Mouse (Mus musculus) lung, embryonic 14.5 days (tissue): Measurements from ENCODE around the gene Krt31. TPM values are rescaled to one million over a fixed set of nuclear protein-coding genes. Genes with fewer than 3 reads are reported as not detected.

Source experiments
- ATAC-seq: fragments of 200-750 bp; cut with Nextera tagmentation; 2 replicates; pipeline ENCODE4 v1.8.0; 2017; ENCODE audit warnings: mild to moderate bottlenecking, moderate TSS enrichment, moderate library complexity; ENCODE audit not compliant: insufficient read depth
- DNase-seq: peaks from one replicate; pipeline ENCODE4 v3.0.0-alpha.2; 2015
- H3K27ac ChIP-seq: fragments of 300-500 bp; sonication (generic); 2 replicates; pipeline ENCODE4 v1.5.1; 2014; ENCODE audit warnings: low read depth, mild to moderate bottlenecking, moderate library complexity
- H3K27me3 ChIP-seq: fragments of 300-500 bp; sonication (generic); 2 replicates; pipeline ENCODE4 v1.6.1; 2014; ENCODE audit warnings: low read length, control low read depth; ENCODE audit not compliant: insufficient read depth
- H3K36me3 ChIP-seq: fragments of 300-500 bp; sonication (generic); 2 replicates; pipeline ENCODE4 v1.6.1; 2014; ENCODE audit warnings: control low read depth; ENCODE audit not compliant: insufficient read depth
- H3K4me1 ChIP-seq: fragments of 300-500 bp; sonication (generic); 2 replicates; pipeline ENCODE4 v1.6.1; 2014; ENCODE audit warnings: antibody characterized with exemption, control low read depth; ENCODE audit not compliant: insufficient read depth
- H3K4me2 ChIP-seq: fragments of 300-500 bp; sonication (generic); 2 replicates; pipeline ENCODE4 v1.6.1; 2014; ENCODE audit warnings: mild to moderate bottlenecking
- H3K4me3 ChIP-seq: fragments of 300-500 bp; sonication (generic); 2 replicates; pipeline ENCODE4 v1.5.1; 2014; ENCODE audit warnings: low read depth, low read length
- H3K9ac ChIP-seq: fragments of 300-500 bp; sonication (generic); 2 replicates; pipeline ENCODE4 v1.6.1; 2014
- H3K9me3 ChIP-seq: fragments of 300-500 bp; sonication (generic); 2 replicates; pipeline ENCODE4 v1.6.1; 2016; ENCODE audit warnings: low read depth, low read length, control low read depth
- CTCF ChIP-seq: IDR thresholded peaks from 2 replicates; pipeline ENCODE4 v1.5.1; 2016; ENCODE audit warnings: antibody characterized with exemption, low read depth
- WGBS: fragments of 180-500 bp; shearing (Covaris S2); extraction: QIAGEN DNeasy Blood & Tissue Kit; methylation state at CpG from one replicate; pipeline ENCODE4 v1.1.7; 2014; 5-methylcytosine and 5-hydroxymethylcytosine counted together
- polyA plus RNA-seq: library from polyadenylated mRNA; unstranded; fragments of >200 nt; fragmentation: Nextera tagmentation; extraction: Ambion mirVana; gene quantifications from 2 replicates; pipeline ENCODE4 v1.2.1, GENCODE M21; 2014

Gene Krt31
- polyA plus RNA-seq, 1 experiment from 2014 or later, result not detected

DNA sequence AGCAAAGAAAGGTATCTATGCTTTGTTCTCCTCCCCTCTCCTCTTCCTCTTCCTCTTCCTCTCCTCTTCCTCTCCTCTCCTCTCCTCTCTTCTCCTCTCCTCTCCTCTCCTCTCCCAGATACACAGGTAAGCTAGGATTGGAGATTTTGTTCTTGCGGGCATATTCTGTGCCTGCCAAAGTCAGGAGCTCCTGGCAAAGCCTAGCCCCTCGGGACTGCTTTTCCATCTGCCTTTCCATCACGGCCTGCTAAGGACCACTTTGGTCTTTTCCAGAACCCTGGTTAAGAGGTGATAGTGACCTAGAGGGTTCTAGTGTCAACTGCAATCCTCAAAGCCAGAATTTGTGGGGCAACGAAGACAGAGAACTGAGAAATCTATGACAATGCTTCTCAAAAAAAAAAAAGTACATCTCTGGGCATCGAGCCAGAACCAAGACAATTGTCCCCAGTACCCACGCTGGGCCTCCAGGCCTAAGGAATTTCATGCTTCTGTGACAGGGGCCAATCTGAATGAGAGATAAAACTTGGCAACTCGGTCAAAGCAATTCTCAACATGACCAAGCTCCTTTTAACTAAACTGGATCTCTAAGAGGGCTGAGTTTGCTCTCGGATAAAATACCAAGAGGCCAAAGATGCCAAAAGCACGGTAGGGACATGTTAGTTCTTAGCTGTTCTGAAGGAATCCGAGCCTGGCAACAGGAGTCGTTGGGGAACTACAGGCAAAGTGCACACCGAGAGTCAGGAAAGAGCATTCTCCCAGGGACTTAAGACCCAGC is 16.1 kb upstream of the Krt31 start:
- ATAC-seq, result no peak
- no peak for TF ChIP-seq CTCF
- Histone ChIP-seq H3K9ac (no peak overlapping the region), H3K27me3 (no peaks in the 10 kb centered on the region), H3K36me3 (no peaks in the 10 kb centered on the region), H3K27ac (no peak overlapping the region), H3K4me3 (no peak overlapping the region), H3K9me3 (no peaks in the 10 kb centered on the region), H3K4me2 (no peak overlapping the region), H3K4me1 (0 out of 2 replicates have a peak, but pooled peaks cover 4% of the 10 kb centered on the region)
- 66% methylated on average over 12 of the region's 12 CpGs for WGBS
- peak; percentile 12 for DNase-seq

DNA sequence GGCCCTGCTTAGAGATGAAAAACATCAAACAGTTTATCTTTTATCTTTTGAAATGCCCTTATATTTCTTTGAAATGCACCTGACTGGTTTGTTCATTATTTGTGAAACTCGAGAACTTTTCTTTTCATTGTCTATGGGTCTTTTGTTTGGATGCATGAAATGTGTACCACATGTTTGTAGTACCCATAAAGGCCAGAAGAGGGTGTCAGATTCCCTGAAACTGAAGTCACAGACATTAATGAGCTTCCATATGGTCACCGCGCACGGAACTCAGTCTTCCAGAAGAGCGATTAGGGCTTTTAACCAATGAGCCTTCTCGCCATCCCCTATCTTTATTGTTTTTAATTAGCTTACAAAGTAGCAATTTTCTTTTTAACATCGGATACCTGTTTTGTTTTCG is 8.5 kb upstream of the Krt31 start:
- 71% methylated on average over 8 of the region's 8 CpGs for WGBS
- H3K4me1 ChIP-seq, result no peaks in the 10 kb centered on the region
- no peaks in the 10 kb centered on the region for H3K9me3 ChIP-seq
- ATAC-seq (no peak), DNase-seq (peak; percentile 36)
- H3K4me3 ChIP-seq, result no peak overlapping the region
- no peaks in the 10 kb centered on the region for H3K27me3 ChIP-seq
- no peaks in the 10 kb centered on the region for H3K36me3 ChIP-seq
- H3K4me2 ChIP-seq, result no peak overlapping the region
- H3K9ac ChIP-seq, result no peak overlapping the region
- TF ChIP-seq CTCF, result peak; percentile 36
- H3K27ac ChIP-seq, result no peak overlapping the region

DNA sequence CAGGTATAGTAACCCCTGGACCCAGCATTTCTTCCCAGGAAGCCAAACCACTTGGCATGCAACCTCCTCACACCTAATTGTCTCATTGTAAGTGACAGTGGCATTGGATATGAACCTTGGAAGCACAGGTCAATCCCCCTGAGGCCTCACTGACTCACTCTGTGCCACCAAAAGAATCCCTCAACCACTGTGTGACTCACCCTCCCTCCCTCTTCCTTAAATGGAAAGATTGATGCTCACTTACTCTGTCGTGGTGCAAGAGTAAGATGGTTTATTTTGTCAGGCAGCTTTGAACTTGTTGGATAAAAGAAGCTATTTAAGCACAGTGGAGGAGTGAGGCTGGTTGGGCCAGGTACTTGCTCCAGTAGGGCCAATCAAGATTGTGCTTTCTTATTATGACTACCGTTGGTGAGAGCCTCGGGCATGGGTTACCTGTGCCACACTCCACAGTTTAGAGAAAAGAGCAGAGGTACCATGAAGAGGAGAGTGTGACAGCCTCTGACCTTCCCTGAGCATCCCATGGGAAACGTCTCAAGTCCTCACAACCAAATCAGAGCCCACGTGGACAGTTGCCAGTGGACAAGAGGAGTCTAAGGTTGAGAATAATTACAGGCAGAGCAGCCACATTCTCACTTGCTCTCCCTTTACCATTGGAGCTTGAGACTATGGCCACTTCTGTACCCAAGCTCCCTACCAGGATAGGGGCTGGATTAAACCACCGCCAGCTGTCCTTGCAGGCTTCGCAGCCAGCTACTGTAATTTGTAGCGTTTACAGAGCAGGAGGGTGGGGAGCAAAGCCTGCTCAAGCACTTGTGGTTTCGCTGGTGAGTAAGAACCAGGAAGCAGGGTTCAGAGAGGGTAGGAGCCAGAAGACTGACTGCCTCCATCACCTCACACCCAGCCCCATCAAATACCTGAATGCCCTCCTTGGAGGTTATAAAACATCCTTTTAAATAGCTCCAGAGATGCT is 5.6 kb upstream of the Krt31 start:
- ATAC-seq (no peak), DNase-seq (peak; percentile 12)
- Histone ChIP-seq H3K9me3 (no peaks in the 10 kb centered on the region), H3K4me3 (no peak overlapping the region), H3K27ac (no peak overlapping the region), H3K36me3 (no peaks in the 10 kb centered on the region), H3K9ac (no peak overlapping the region), H3K4me2 (no peak overlapping the region), H3K4me1 (no peaks in the 10 kb centered on the region), H3K27me3 (no peaks in the 10 kb centered on the region)
- WGBS, result 51% methylated on average over 9 of the region's 9 CpGs
- TF ChIP-seq CTCF, result no peak

DNA sequence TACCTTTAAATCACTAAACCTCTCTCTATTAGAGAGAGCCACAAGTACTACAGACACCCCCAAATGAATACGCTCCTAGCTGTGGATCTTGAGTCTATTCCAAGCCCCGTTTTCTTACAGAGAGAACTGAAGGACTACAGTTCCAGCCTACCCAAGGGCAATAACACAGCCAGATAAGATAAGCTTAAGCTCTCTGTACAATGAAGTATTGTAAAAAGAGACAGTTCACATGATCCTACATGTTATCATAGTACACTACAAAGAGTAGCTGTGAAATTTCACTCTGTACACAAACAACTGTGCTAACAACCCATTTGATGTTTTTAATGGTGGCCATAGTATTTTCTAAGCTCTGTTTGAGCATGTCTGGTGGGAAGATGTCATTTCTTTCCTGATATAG is 3.2 kb downstream of the Krt31 start:
- Histone ChIP-seq H3K9me3 (no peaks in the 10 kb centered on the region), H3K9ac (no peak overlapping the region), H3K27ac (no peak overlapping the region), H3K4me2 (no peak overlapping the region), H3K4me1 (no peaks in the 10 kb centered on the region), H3K27me3 (no peaks in the 10 kb centered on the region), H3K36me3 (no peaks in the 10 kb centered on the region), H3K4me3 (no peak overlapping the region)
- DNase-seq (no peak), ATAC-seq (no peak)
- 58% methylated on average over 2 of the region's 2 CpGs for WGBS
- no peak for TF ChIP-seq CTCF

DNA sequence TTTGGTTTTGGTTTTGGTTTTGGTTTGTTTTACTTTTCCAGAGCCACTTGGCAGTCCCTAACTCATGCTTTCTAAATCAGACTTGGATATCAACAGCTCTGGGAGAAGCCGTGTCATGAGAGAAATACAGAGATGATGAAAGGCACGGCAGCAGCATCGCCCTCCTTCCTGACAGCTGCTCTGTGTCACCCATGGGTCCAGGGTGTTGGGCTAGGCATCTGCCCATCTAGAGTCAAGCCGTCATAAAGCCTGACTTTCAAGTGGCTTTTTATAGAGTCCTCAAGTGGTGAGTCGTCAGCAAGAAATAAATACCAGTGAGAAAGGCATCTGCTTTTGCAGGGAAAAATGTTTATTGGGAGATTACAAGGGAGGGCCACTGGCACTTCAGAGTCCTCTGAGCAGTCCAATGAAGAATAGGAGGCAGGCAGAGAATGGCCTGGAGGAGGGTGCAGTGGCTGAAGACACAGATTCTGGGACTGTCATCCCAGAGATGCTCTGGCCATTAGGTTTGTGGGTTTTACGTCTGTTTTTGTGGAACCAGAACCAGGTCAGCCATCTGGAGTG is 4.0 kb downstream of the Krt31 start:
- DNase-seq (no peak), ATAC-seq (no peak)
- Histone ChIP-seq H3K9me3 (no peaks in the 10 kb centered on the region), H3K4me2 (no peak overlapping the region), H3K27ac (no peak overlapping the region), H3K4me3 (no peak overlapping the region), H3K27me3 (no peaks in the 10 kb centered on the region), H3K4me1 (no peaks in the 10 kb centered on the region), H3K9ac (no peak overlapping the region), H3K36me3 (no peaks in the 10 kb centered on the region)
- 54% methylated on average over 6 of the region's 6 CpGs for WGBS
- TF ChIP-seq CTCF, result no peak

DNA sequence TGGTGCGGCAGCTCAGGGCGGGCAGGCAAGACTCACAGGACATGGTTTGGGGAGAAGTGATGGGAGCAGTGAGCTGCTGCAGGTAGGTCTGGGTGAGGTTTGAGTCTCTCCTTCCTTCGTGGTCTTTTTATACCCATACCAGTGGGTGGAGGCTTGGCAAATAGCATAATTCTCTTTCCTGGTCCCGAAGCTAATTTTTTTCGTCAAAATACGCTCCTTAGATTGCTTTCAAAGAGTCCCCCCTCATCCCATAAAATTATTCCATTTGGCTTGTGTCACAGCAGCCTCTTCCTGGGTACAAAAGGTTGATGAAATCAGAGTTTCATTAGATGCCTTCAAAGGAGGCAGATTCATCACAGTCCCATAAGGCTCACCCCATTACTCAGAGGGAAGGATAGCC is 8.9 kb downstream of the Krt31 start, which contains the start of gene Krt34:
Gene Krt34 (minus strand): TSS at position 101 of the 400 bp plus-strand sequence.
- no peaks in the 10 kb centered on the region for H3K4me1 ChIP-seq
- H3K36me3 ChIP-seq, result no peaks in the 10 kb centered on the region
- no peak within 1 kb of the TSS for H3K9ac ChIP-seq
- H3K27ac ChIP-seq, result no peak within 1 kb of the TSS
- H3K4me2 ChIP-seq, result no peak within 1 kb of the TSS
- no peaks in the 10 kb centered on the region for H3K9me3 ChIP-seq
- DNase-seq (no peak), ATAC-seq (no peak)
- 90% methylated on average over 6 of the region's 6 CpGs for WGBS
- no peaks in the 10 kb centered on the region for H3K27me3 ChIP-seq
- TF ChIP-seq CTCF, result no peak
- H3K4me3 ChIP-seq, result no peak within 1 kb of the TSS

DNA sequence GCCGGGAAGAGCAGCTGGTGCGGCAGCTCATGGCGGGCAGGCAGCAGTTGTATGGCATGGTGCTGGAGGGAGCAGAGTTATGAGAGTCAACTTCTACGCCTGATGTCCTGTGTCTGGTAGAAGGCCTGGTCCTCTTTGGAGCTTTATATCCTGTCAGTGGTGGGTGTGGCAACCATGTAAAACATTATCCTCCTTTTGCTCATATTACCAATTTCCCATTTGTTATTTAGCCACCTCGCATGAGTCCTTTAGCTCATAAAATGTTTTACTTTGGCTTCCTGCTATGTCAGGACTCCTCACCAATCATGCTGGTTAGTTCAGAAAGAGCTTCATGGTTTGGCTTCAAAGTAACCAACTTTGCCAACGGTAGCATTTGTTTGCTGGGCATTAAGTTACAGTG is 20.6 kb downstream of the Krt31 start, which contains the start of gene Krt33b:
Gene Krt33b (minus strand): TSS at position 101 of the 400 bp plus-strand sequence.
- no peak for ATAC-seq
- Histone ChIP-seq H3K27me3 (no peaks in the 10 kb centered on the region), H3K27ac (no peak within 1 kb of the TSS), H3K4me2 (no peak within 1 kb of the TSS), H3K9ac (no peak within 1 kb of the TSS), H3K9me3 (no peaks in the 10 kb centered on the region), H3K4me3 (no peak within 1 kb of the TSS), H3K4me1 (no peaks in the 10 kb centered on the region), H3K36me3 (no peaks in the 10 kb centered on the region)
- TF ChIP-seq CTCF, result no peak
- 83% methylated on average over 6 of the region's 6 CpGs for WGBS
- no peak for DNase-seq
